Mouse (Mus musculus) midbrain, embryonic 10.5 days (tissue): ENCODE results near the gene Cplx1. TPM values are rescaled to one million over a fixed set of nuclear protein-coding genes. Genes with fewer than 3 reads are reported as not detected.

ENCODE experiments used
- DNase-seq: peaks from one replicate; pipeline ENCODE4 v3.0.0-alpha.2; 2017; ENCODE audit warnings: low spot score
- H3K27ac ChIP-seq: fragments of 300-500 bp; sonication (generic); replicated peaks from 2 replicates; pipeline ENCODE4 v1.5.1; 2016; ENCODE audit warnings: mild to moderate bottlenecking
- H3K27me3 ChIP-seq: fragments of 300-500 bp; sonication (generic); 2 replicates; pipeline ENCODE4 v1.6.1; 2016; ENCODE audit warnings: low read depth, mild to moderate bottlenecking; ENCODE audit not compliant: poor library complexity, severe bottlenecking
- H3K36me3 ChIP-seq: fragments of 300-500 bp; sonication (generic); 2 replicates; pipeline ENCODE4 v1.6.1; 2016; ENCODE audit warnings: mild to moderate bottlenecking, moderate library complexity
- H3K4me1 ChIP-seq: fragments of 300-500 bp; sonication (generic); 2 replicates; pipeline ENCODE4 v1.6.1; 2016
- H3K4me3 ChIP-seq: fragments of 300-500 bp; sonication (generic); 2 replicates; pipeline ENCODE4 v1.5.1; 2016; ENCODE audit warnings: mild to moderate bottlenecking, moderate library complexity
- H3K9me3 ChIP-seq: fragments of 300-500 bp; sonication (generic); replicated peaks from 2 replicates; pipeline ENCODE4 v1.6.1; 2016; ENCODE audit warnings: mild to moderate bottlenecking
- WGBS: fragments of 180-500 bp; shearing (Covaris S2); methylation state at CpG from one replicate; pipeline ENCODE4 v1.1.7; 2016; 5-methylcytosine and 5-hydroxymethylcytosine counted together
- polyA plus RNA-seq: library from polyadenylated mRNA; unstranded; fragments of >200 nt; fragmentation: Nextera tagmentation; extraction: Ambion mirVana; gene quantifications from 2 replicates; pipeline ENCODE4 v1.2.1, GENCODE M21; 2016

Cplx1 gene
- polyA plus RNA-seq, 1 experiment from 2014 or later: 4.3 TPM

DNA sequence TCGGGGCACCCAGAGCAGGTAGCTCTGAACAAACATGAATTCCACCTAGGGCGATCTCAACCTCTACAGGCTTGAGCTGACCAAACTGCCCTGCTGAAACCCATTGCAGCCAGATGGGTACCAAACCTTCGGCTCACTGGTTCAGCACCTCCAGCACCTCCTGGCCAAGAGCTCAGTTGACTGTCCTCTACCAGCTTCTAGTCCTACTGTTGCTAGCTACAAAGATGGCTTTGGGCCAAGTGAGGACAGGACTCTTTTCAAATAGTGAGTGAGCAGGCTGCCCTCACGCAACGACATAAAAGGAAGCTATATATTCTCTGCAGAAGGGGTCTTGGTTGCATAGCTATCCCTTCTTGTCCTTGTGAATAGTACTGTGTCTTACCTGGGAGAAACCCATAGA is 2.2 kb downstream of the Cplx1 start:
- Histone ChIP-seq H3K36me3 (no peaks in the 10 kb centered on the region), H3K4me3 (no peak overlapping the region), H3K4me1 (peaks cover 16% of the 10 kb centered on the region), H3K27ac (no peak overlapping the region), H3K9me3 (no peaks in the 10 kb centered on the region), H3K27me3 (peaks cover 44% of the 10 kb centered on the region)
- 89% methylated on average over 5 of the region's 5 CpGs for WGBS
- DNase-seq: no peak

DNA sequence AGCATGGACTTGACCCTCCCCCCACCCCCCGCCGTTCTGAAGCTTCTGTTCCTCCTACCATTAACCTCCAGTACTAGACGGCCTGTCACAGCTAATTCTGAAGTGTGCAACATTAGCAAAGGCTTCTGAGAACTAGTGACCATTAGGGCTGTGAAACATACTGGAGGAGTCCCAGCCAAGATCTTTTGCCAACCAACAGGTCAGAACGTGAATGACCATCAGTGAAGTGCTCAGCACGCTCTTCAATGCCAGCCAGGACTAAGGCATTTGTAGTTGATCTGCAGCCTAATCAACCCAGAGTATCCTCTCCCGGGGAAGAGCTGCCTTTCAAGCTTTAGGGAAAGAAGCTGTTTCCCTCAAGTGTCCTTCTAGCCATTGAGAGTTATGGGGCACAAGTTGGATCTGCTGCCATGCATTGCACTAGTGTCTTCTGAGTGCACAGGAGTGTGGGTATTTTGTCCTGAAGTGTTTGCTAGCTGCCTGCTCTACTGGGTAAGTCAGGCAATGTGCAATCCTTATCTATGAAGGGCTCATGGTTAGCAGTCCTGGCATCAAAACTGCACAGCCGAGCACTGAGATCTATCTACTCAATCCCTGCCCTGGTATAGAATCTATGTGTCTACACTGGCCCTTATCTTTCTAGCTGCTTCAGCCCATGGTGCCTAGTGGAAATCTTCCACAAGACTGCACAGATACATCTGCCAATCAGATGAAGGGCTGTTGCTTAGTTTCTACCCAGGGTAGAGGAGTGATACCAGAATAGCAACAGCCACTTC is 6.1 kb downstream of the Cplx1 start:
- DNase-seq: no peak
- peaks cover 14% of the 10 kb centered on the region for H3K27me3 ChIP-seq
- H3K36me3 ChIP-seq: no peaks in the 10 kb centered on the region
- no peak overlapping the region for H3K27ac ChIP-seq
- H3K9me3 ChIP-seq: no peaks in the 10 kb centered on the region
- no peak overlapping the region for H3K4me3 ChIP-seq
- H3K4me1 ChIP-seq: no peaks in the 10 kb centered on the region
- 76% methylated on average over 7 of the region's 7 CpGs for WGBS

GRCm38 (mm10) chr5:108534188-108534587 is 15.6 kb downstream of the Cplx1 start:
- Histone ChIP-seq H3K27ac (no peak overlapping the region), H3K4me1 (no peaks in the 10 kb centered on the region), H3K27me3 (no peaks in the 10 kb centered on the region), H3K4me3 (no peak overlapping the region), H3K36me3 (no peaks in the 10 kb centered on the region), H3K9me3 (peaks cover 12% of the 10 kb centered on the region; the same call in 1 of the 2 replicates)
- DNase-seq: no peak
- WGBS: 96% methylated on average over 2 of the region's 2 CpGs

- H3K9me3 ChIP-seq: no peaks in the 10 kb centered on the region
- H3K4me1 ChIP-seq: no peaks in the 10 kb centered on the region
- no peaks in the 10 kb centered on the region for H3K27me3 ChIP-seq
- DNase-seq: no peak
- no peaks in the 10 kb centered on the region for H3K36me3 ChIP-seq
- H3K27ac ChIP-seq: no peak overlapping the region
- H3K4me3 ChIP-seq: no peak overlapping the region
- 77% methylated on average over 3 of the region's 3 CpGs for WGBS
Observed at GRCm38 (mm10) chr5:108522597-108522996, 27.2 kb downstream of the Cplx1 start.

DNA sequence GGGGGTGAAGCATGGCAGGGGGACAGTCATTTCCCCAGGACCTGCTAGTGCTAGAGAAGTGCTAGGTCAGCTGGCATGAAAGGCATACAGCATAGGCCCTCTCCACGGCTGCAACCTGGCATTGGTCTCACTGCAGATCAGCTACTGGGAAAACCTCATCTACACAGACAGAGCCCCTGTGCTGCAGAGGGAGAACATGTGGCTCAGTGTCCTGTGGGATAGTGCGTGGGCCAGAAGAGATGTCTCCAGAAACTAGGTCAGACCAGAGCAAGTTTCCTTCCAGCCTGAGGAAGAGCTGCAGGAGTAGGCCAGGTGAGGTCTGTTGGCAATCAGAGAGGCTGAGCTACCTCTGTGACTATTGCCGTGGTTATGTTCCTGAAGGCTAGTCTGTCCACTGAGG is 27.9 kb downstream of the Cplx1 start:
- WGBS: 87% methylated on average over 3 of the region's 3 CpGs

GRCm38 (mm10) chr5:108521016-108521415 is 28.8 kb downstream of the Cplx1 start:
- H3K36me3 ChIP-seq: no peaks in the 10 kb centered on the region
- no peak overlapping the region for H3K4me3 ChIP-seq
- H3K27ac ChIP-seq: no peak overlapping the region
- no peaks in the 10 kb centered on the region for H3K4me1 ChIP-seq
- no peak for DNase-seq
- no peaks in the 10 kb centered on the region for H3K27me3 ChIP-seq
- H3K9me3 ChIP-seq: no peaks in the 10 kb centered on the region
- WGBS: 68% methylated on average over 2 of the region's 2 CpGs

More for the DNA sequence above, 27.9 kb downstream of the Cplx1 start:
- Histone ChIP-seq H3K4me1 (no peaks in the 10 kb centered on the region), H3K27me3 (no peaks in the 10 kb centered on the region), H3K36me3 (no peaks in the 10 kb centered on the region), H3K4me3 (no peak overlapping the region), H3K27ac (no peak overlapping the region), H3K9me3 (no peaks in the 10 kb centered on the region)
- no peak for DNase-seq

DNA sequence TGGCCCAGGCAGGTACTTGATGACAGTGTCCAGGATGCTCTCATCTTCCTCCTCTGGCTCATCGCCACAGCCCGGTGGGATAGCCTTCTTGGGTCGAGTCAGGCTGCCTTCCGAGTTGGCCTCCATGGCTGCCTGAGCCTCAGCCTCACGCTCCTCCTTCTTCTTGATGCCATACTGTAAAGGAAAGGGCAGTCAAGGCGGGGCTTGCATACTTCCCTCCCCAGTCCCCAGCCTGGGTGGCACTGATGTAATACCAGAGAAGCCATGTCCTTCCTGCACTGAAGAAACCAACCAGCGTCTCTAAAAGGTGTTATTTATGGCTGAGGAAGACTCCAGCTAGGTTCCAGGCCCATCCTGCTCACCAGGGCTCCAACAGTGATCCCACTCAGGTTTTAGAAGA is 29.7 kb downstream of the Cplx1 start:
- Histone ChIP-seq H3K9me3 (no peaks in the 10 kb centered on the region), H3K36me3 (no peaks in the 10 kb centered on the region), H3K4me3 (no peak overlapping the region), H3K4me1 (no peaks in the 10 kb centered on the region), H3K27me3 (no peaks in the 10 kb centered on the region), H3K27ac (no peak overlapping the region)
- WGBS: 84% methylated on average over 7 of the region's 7 CpGs
- no peak for DNase-seq

GRCm38 (mm10) chr5:108518951-108519350 is 30.9 kb downstream of the Cplx1 start:
- Histone ChIP-seq H3K36me3 (no peaks in the 10 kb centered on the region), H3K9me3 (no peaks in the 10 kb centered on the region), H3K4me3 (no peak overlapping the region), H3K27ac (no peak overlapping the region), H3K27me3 (no peaks in the 10 kb centered on the region), H3K4me1 (no peaks in the 10 kb centered on the region)
- no peak for DNase-seq
- 68% methylated on average over 5 of the region's 5 CpGs for WGBS

GRCm38 (mm10) chr5:108518106-108518885 is 31.5 kb downstream of the Cplx1 start:
- Histone ChIP-seq H3K27ac (no peak overlapping the region), H3K4me3 (no peak overlapping the region), H3K36me3 (no peaks in the 10 kb centered on the region), H3K27me3 (no peaks in the 10 kb centered on the region), H3K4me1 (no peaks in the 10 kb centered on the region), H3K9me3 (no peaks in the 10 kb centered on the region)
- 85% methylated on average over 9 of the region's 9 CpGs for WGBS
- DNase-seq: no peak

DNA sequence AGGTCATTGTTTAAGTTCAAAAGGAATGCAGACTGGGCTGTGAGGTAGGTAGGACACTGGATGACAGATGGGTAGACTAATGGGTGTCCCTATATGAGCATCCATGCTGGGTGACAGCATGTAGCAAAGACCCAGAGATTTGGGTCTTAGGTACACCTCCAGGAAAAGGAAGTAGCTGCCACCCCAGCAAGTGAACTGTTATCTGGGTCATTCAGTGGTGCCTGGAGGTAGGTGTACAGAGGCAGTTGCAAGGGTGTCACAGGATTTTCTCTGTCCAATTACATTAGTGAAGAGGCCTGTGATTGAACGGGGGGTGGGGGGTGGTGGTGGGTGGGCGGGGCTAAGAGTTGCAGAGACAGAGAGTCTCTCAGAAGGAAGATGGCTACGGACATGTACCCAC is 33.2 kb downstream of the Cplx1 start:
- 88% methylated on average over 3 of the region's 3 CpGs for WGBS
- no peak for DNase-seq
- no peaks in the 10 kb centered on the region for H3K9me3 ChIP-seq
- H3K27ac ChIP-seq: no peak overlapping the region
- no peaks in the 10 kb centered on the region for H3K27me3 ChIP-seq
- H3K4me1 ChIP-seq: no peaks in the 10 kb centered on the region
- H3K36me3 ChIP-seq: no peaks in the 10 kb centered on the region
- H3K4me3 ChIP-seq: no peak overlapping the region

- Histone ChIP-seq H3K9me3 (no peaks in the 10 kb centered on the region), H3K36me3 (no peaks in the 10 kb centered on the region), H3K4me3 (no peak overlapping the region), H3K4me1 (no peaks in the 10 kb centered on the region), H3K27me3 (no peaks in the 10 kb centered on the region), H3K27ac (no peak overlapping the region)
- 78% methylated on average over 6 of the region's 6 CpGs for WGBS
- no peak for DNase-seq
Observed at GRCm38 (mm10) chr5:108515581-108516361, 34.1 kb downstream of the Cplx1 start.

GRCm38 (mm10) chr5:108502286-108502685 is 47.5 kb downstream of the Cplx1 start:
- no peak for DNase-seq
- WGBS: 95% methylated on average over 18 of the region's 18 CpGs
- Histone ChIP-seq H3K27me3 (no peaks in the 10 kb centered on the region), H3K9me3 (no peaks in the 10 kb centered on the region), H3K36me3 (peaks cover 94% of the 10 kb centered on the region), H3K27ac (no peak overlapping the region), H3K4me3 (no peak overlapping the region), H3K4me1 (no peaks in the 10 kb centered on the region)
